Mouse (Mus musculus) G1E (cell line): ENCODE data around the gene Fyco1.

Experiments
- CTCF ChIP-seq: IDR thresholded peaks from 2 replicates; pipeline ENCODE4 v1.5.1; 2012; ENCODE audit warnings: low read depth, low read length, inconsistent platforms, mixed read lengths
- GATA1 ChIP-seq: IDR thresholded peaks from 2 replicates; pipeline ENCODE4 v1.6.1; 2012; ENCODE audit warnings: borderline replicate concordance, low read length, inconsistent platforms, mixed read lengths
- GATA2 ChIP-seq: IDR thresholded peaks from 2 replicates; pipeline ENCODE4 v1.6.1; 2012; ENCODE audit warnings: low read depth, low read length, inconsistent platforms, borderline replicate concordance
- POLR2AphosphoS5 ChIP-seq: IDR thresholded peaks from 2 replicates; pipeline ENCODE4 v1.6.1; 2012; ENCODE audit warnings: low read depth, low read length, inconsistent platforms; ENCODE audit not compliant: insufficient replicate concordance
- TAL1 ChIP-seq: conservative IDR thresholded peaks from 2 replicates; pipeline ENCODE4 v1.6.1; 2012; ENCODE audit warnings: low read depth, low read length, inconsistent platforms, mixed read lengths

GRCm38 (mm10) chr9:123766996-123767395, 84.7 kb downstream of the Fyco1 start:
- TF ChIP-seq CTCF (no peak), POLR2AphosphoS5 (no peak), GATA1 (no peak), TAL1 (no peak), GATA2 (no peak)
